ENCODE assay signal across 8 mouse cellular contexts in genomic region chr7:29767058-29767686, GRCm38 (mm10). TPM values are rescaled to one million over a fixed set of nuclear protein-coding genes. Genes with fewer than 3 reads are reported as not detected.
DNase-seq lines count a peak whose midpoint lies in the region; ATAC-seq and TF ChIP-seq lines count a peak whose summit lies in the region.

No protein-coding gene starts in this region.

- peak overlapping the region; percentile 75 for H3K4me3 ChIP-seq in hindbrain, embryonic 10.5 days
- peak overlapping the region; percentile 38 for H3K4me3 ChIP-seq in lung, postnatal 0 days (ENCODE audit: low read depth, low read length)

- peaks cover 14% of the 10 kb centered on the region for H3K36me3 ChIP-seq in hindbrain, embryonic 10.5 days
- no peaks in the 10 kb centered on the region for H3K36me3 ChIP-seq in lung, postnatal 0 days (ENCODE audit: insufficient read depth, low read length)

- peak overlapping the region; percentile 45 for H3K9ac ChIP-seq in lung, postnatal 0 days (replicated peaks; ENCODE audit: low read depth)

- WGBS in hindbrain, embryonic 10.5 days, result 3% methylated on average over 15 of the region's 15 CpGs
- under 1% methylated on average over 15 of the region's 15 CpGs for whole genome bisulfite sequencing in lung, postnatal 0 days

- H3K4me1 ChIP-seq in hindbrain, embryonic 10.5 days (replicated peaks), result peaks cover 23% of the 10 kb centered on the region
- peaks cover 7% of the 10 kb centered on the region for H3K4me1 ChIP-seq in lung, postnatal 0 days (ENCODE audit: insufficient read depth, low read depth, low read length)

- no peak for TF ChIP-seq CTCF in lung, postnatal 0 days (IDR thresholded peaks at IDR 0.05)

- peak overlapping the region; percentile 62 for H3K4me2 ChIP-seq in lung, postnatal 0 days (replicated peaks; ENCODE audit: low read depth, low read length)

- peak; percentile 92 for DNase-seq in Muller cell, postnatal 12 days (ENCODE audit: inconsistent ontology term)
- peak; percentile 89 for DNase-seq in cerebellum, adult 9-10 months
- DNase-seq in hindbrain, embryonic 10.5 days (ENCODE audit: low spot score), result peak; percentile 80
- DNase-seq in layer of hippocampus, adult 9-11 months, result peak; percentile 87
- peak; percentile 91 for DNase-seq in lung, postnatal 0 days (ENCODE audit: low spot score)
- peak; percentile 72 for DNase-seq in ovary, postnatal 36 days (ENCODE audit: low spot score)
- DNase-seq in thymus, postnatal 25 days, result peak; percentile 82

- H3K27me3 ChIP-seq in hindbrain, embryonic 10.5 days (ENCODE audit: insufficient read depth, poor library complexity, severe bottlenecking), result no peaks in the 10 kb centered on the region
- no peaks in the 10 kb centered on the region for H3K27me3 ChIP-seq in lung, postnatal 0 days (replicated peaks; ENCODE audit: insufficient read depth, low read length)

- H3K9me3 ChIP-seq in hindbrain, embryonic 10.5 days, result no peaks in the 10 kb centered on the region
- H3K9me3 ChIP-seq in lung, postnatal 0 days (ENCODE audit: low read length), result no peaks in the 10 kb centered on the region

- no peak for TF ChIP-seq EP300 in lung, postnatal 0 days (IDR thresholded peaks at IDR 0.05)

- ATAC-seq in frontal cortex, adult (ENCODE audit: low TSS enrichment), result peak; percentile 70
- peak; percentile 65 for ATAC-seq in lung, postnatal 0 days

- peak overlapping the region; percentile 87 for H3K27ac ChIP-seq in hindbrain, embryonic 10.5 days
- peak overlapping the region; percentile 71 for H3K27ac ChIP-seq in lung, postnatal 0 days (ENCODE audit: low read length)

RNA-seq across cellular contexts. Expression of gene Zfp84, which starts 1.2 kb away (rescaled TPM):
- polyA plus RNA-seq in hindbrain, embryonic 10.5 days (2016; fragmentation: Nextera tagmentation; extraction: Ambion mirVana), result 10.8 and 10.9 TPM in 2 replicates
- 6.9 and 7.9 TPM in 2 replicates for polyA plus RNA-seq in lung, postnatal 0 days (2015; fragmentation: Nextera tagmentation; extraction: Ambion mirVana)

RNA-seq across cellular contexts. Expression of gene Zfp30, which starts 16.6 kb away (rescaled TPM):
- polyA plus RNA-seq in hindbrain, embryonic 10.5 days (2016; fragmentation: Nextera tagmentation; extraction: Ambion mirVana), result 5.8 and 6.4 TPM in 2 replicates
- 4.0 and 5.0 TPM in 2 replicates for polyA plus RNA-seq in lung, postnatal 0 days (2015; fragmentation: Nextera tagmentation; extraction: Ambion mirVana)

RNA-seq across cellular contexts. Expression of gene Catsperg2, which starts 40.3 kb away (rescaled TPM):
- 0.08 TPM in 1 of 2 replicates, not detected in the other for polyA plus RNA-seq in hindbrain, embryonic 10.5 days (2016; fragmentation: Nextera tagmentation; extraction: Ambion mirVana)
- not detected in 2 replicates for polyA plus RNA-seq in lung, postnatal 0 days (2015; fragmentation: Nextera tagmentation; extraction: Ambion mirVana)

RNA-seq across cellular contexts. Expression of gene Zfp790, which starts 48.7 kb away (rescaled TPM):
- 14.3 and 17.3 TPM in 2 replicates for polyA plus RNA-seq in hindbrain, embryonic 10.5 days (2016; fragmentation: Nextera tagmentation; extraction: Ambion mirVana)
- polyA plus RNA-seq in lung, postnatal 0 days (2015; fragmentation: Nextera tagmentation; extraction: Ambion mirVana), result 8.4 and 9.1 TPM in 2 replicates

Comparison
In these comparisons a context has a peak if more than half of its experiments do, and no peak if none do; other contexts are left out.
1. Peak in every context shown above with its lines: DNase-seq, ATAC-seq, H3K4me3 ChIP-seq and H3K27ac ChIP-seq.